Mouse (Mus musculus): ENCODE data around the gene Arg2.
"Not testable (repeated sequence)": the region's sequence is repeated elsewhere in the genome, so short reads cannot be mapped to it uniquely, and the experiment has no call there.

The Arg2 gene

DNA sequence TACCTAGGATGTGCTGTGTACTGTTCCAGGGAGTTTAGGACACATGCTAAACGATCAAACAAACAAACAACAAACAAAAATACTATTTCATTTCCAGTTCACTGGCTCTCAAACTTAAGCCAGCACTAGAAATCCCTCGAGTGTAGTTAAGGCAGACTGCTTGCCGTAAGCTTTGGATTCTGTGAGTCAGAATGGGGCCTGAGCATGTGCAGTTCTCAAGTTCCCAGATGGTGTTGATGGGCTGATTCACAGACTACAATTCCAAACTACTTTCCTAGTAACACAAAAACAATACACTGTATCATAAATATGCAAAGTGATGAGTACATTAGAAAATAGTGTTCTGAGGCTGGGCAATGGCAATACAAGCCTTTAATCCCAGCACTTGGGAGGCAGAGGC, 39.8 kb downstream of the Arg2 start:
- DNase-seq (ENCODE audit: low read depth, low spot score): peak; percentile 63

DNA sequence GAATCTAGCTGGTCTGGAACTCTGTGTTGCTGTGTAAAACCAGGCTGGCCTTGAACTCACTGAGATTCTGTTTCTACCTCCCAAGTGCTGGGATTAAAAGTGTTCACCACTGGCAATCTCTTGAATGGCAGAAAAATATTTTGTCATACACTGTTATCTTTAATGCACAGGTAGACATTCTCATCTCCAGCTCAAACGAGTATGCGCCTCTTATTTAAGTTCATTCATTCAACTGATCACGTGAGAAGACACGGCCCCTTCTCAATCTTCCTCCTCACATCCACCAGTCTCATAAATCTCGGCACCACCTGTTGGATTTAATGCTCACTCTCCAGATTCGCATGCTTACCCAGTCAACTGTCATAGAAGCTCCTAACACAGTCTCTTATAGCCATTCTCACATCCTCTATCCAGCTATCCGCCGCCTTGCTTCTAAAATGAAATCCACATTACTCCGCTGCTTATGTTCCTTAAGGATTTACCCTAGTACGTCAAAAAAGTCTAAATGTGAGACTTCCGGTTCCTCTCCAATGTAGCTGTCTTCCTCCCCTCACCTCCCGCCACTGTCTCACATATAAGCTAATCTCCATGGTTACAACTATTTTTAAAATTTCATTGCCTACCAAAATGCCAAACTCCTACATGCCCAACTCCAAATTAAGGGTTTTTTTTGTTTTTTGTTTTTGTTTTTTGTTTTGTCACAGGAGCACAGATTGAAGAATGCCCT, 40.9 kb downstream of the Arg2 start:
- no peak for DNase-seq (ENCODE audit: low read depth, low spot score)

- peak; percentile 90 for DNase-seq (ENCODE audit: low read depth, low spot score)
These were observed 41.7 kb downstream of the Arg2 start, which contains the start of gene Vti1b for GRCm38 (mm10) chr12:79172019-79172941. TSS of gene Vti1b (minus strand) at chr12:79172667.

DNA sequence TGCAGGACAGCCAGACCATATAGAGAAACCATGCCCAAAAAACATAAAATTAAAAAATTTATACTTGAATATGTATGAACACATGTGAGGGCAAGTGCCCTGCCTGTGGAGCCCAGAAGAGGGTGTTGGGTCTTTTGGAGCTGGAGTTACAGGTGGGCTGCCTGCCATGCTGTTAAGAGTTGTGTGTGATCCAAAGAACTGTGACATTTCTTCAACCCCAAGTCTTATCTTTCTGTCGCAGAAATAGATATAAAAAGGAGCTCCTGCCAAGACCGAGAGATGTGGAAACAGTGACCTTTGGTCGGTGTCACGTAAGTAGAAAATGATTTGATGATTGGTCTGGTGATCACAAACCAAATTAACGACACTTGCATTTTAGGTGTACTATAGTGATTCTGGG, 43.1 kb downstream of the Arg2 start:
- no peak for DNase-seq (ENCODE audit: low read depth, low spot score)

DNA sequence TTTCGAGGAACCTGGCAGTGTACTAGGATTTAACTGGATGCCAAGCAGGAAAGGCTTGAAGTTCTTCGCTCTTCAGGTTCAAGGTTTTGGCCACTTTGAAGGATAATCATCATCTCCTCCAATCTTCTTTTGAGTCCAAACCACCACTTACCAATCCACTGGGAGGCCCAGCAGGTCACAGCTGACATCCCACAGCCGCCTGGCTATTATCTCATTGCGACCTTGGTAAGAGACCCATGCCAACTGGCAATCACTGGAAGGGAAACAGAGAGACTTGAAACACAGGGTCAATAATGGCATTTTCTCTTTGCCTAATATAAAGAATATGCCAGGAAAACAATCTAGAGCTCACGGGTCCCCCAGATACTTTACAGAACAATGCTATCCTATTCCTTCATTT, 45.4 kb downstream of the Arg2 start:
- DNase-seq (ENCODE audit: low read depth, low spot score): no peak

GRCm38 (mm10) chr12:79185160-79185559, 54.6 kb downstream of the Arg2 start:
- DNase-seq (ENCODE audit: low read depth, low spot score): not testable (repeated sequence)

DNA sequence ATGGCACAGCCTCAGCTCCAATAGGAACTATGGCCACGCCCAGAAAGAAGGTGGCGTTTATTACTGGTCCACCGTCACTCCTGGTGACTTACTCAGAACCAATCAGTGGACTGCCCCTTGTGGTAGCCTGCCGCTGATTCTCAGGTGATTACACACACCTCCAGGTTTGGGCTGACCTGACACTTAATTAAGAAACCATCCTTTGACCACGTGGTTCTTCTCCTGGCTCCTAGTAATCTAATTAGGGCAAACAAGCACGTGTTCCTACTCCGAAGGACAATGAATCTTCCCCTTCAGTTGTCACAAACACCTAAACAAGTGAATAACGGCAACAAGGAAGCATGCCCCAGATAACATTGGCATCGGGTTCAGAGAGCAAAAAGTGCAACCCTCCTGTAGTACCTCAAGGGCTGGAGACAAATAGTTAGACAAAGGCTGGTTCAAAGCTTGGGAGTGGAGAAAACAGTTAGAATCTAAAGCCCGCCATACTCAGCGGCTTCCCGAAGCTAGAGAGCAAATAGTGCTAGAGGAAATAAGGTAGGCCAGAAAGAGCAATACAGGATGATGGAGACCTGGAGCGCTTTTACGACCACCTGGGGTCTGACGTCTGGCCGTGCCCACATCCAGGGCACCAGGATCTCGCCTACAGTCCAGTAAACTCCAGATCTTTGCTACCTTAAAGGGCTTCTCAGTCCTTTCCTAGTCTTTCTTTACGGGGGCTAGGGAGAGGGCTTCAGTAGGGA, 60.5 kb downstream of the Arg2 start:
- peak; percentile 95 for DNase-seq (ENCODE audit: low read depth, low spot score)

DNA sequence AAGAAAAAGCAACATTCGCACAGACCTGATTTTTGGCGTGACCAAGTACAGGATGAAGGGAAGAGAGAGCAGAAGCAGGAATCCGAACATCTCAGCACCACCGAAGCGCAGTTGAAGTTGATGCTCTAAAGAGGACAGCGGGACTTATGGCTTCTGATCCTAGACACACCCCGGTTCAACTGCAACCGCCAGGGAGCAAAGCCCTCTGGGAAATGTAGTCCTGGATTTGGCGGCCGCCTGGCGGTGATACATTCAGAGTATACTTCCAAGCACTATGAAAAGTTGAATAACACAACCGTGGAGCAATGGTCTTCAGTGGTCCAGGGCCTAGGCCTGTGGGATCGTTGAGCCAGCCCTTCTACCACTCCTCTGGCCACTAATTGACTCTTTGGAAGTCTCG, 61.1 kb downstream of the Arg2 start:
- DNase-seq (ENCODE audit: low read depth, low spot score): peak; percentile 94

DNA sequence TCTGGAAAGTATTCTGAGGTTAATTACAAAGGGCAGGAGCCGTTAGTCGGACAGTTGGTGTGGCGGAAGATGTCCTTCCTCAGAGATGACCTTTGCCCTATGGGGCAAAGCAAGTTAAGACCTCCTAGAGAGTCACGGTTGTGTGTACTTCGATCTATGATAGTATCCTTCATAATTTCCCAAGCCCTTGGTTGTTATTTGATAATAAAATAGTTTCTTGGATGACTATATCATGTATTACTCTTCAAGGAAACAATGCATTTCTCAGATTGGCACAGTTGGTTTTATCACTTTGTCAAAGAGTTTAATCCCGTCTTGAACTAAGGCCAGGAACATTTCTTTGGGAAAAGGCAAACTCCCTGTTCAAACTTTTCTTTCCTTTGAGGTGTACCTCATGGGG, 61.6 kb downstream of the Arg2 start, which contains the start of gene Rdh11:
Rdh11 (minus strand) TSS at position 101 of the 400 bp plus-strand sequence.
- DNase-seq (ENCODE audit: low read depth, low spot score): no peak

DNA sequence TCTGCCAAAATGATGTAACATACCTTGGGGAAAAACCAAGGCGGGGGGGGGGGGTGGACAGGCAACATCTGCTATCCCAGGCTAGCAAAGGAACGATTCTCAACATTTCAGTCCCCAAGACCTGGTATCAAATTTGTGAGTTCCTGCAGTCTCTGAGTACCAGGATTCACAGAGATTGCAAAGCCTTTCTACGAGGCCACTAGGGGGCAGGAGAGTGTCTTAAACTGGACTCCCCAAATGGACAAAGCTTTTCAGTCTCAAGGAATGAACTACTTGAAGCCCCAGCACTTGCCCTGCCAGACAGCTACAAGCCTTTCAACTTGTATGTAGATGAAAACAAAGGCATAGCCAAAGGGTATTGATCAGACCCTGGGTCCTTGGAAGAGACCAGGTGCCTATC, 62.9 kb downstream of the Arg2 start:
- DNase-seq (ENCODE audit: low read depth, low spot score): peak; percentile 91

GRCm38 (mm10) chr12:79197105-79197504, 66.5 kb downstream of the Arg2 start:
- DNase-seq (ENCODE audit: low read depth, low spot score): no peak

DNA sequence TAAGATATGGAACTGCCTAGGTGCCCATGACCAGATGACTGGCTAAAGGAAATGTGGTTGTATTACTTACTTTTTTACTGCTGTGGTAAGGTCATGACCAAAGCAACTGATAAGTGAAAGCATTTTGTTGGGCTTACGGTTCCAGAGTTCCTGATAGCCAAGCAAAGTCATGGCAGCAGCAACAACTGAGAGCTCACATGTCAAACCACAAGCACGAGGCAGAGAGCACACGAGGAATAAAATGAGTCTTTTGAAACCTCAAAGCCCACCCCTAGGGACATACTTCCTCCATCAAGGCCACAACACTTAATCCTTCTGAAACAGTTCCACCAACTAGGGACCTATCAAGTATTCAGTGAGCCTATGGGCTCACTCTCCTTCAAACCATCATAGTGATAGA, 71.3 kb downstream of the Arg2 start:
- no peak for DNase-seq (ENCODE audit: low read depth, low spot score)
